Mouse (Mus musculus) CD4-positive, CD25-positive, alpha-beta regulatory T cell (primary cell): ENCODE results near the gene C1qb. TPM values are rescaled to one million over a fixed set of nuclear protein-coding genes. Genes with fewer than 3 reads are reported as not detected.

Experiments
- polyA plus RNA-seq: library from polyadenylated mRNA; unstranded; fragments of 100-300 nt; shearing (Covaris generic); gene quantifications from one replicate; pipeline ENCODE4 v1.2.1, GENCODE M21; 2017

C1qb gene
- polyA plus RNA-seq = 6.3 TPM

DNA sequence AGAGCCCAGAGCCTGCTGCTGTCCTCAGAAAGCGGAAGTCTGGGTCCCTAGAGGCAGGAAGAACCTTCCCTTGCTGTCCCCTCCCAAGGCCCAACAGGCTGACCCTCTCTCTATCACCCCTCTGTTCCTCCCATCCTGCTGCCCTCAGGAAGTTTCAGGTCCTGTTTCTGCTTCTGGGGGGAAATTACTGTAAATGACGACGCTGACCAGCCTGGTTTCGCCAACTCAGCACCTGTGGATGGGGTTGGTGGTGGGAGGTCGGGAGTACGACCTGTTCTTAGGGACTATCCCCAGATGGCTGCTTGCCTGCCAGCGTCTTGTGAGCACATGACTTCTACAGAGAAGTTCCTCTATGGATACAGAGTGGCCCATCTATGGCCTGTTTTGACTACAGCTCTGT, at the start of gene C1qb:
C1qb (minus strand) TSS at position 87 of the 400 bp plus-strand sequence.

DNA sequence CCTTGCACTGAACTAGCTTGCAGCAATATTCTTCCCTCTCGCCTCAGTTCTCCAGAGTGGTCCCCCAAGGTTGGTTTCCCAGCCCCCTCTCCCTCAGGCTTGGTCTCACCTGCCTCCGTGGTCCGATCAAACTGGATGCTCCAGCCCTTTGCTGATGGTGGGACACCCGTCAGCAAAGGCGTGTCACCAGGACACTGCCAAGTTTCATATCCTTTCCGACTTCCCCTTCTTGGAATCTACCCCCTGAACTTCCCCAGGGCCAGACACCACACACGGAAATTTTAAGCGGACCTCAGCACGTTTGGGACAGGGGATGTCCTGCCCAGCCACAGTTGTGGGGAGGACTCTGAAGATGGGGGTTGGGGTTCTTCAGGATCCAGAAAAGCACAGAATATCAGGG, 12.7 kb upstream of the C1qb start, which contains the start of gene C1qa:
C1qa (minus strand) TSS at position 167 of the 400 bp plus-strand sequence.

DNA sequence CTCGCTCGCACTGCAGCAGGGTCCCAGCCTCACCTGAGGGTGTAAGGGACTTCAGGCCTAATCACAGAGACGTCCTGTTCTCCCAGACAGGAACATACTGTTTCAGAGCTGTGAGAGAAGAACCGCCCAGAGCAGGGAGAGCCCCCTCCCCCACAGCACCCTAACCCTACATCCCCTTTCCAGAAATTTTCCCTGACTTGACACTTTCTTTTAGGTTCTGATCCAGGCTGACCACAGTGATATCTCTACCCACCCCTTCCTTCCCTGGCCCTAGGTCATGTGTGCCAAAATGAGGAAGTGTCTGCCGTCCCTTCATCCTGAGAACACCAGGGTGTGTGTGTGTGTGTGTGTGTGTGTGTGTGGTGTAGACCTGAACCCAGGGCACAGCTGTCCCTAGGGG, 6.8 kb upstream of the C1qb start, which contains the start of gene C1qc:
C1qc (minus strand) TSS at position 255 of the 400 bp plus-strand sequence.

DNA sequence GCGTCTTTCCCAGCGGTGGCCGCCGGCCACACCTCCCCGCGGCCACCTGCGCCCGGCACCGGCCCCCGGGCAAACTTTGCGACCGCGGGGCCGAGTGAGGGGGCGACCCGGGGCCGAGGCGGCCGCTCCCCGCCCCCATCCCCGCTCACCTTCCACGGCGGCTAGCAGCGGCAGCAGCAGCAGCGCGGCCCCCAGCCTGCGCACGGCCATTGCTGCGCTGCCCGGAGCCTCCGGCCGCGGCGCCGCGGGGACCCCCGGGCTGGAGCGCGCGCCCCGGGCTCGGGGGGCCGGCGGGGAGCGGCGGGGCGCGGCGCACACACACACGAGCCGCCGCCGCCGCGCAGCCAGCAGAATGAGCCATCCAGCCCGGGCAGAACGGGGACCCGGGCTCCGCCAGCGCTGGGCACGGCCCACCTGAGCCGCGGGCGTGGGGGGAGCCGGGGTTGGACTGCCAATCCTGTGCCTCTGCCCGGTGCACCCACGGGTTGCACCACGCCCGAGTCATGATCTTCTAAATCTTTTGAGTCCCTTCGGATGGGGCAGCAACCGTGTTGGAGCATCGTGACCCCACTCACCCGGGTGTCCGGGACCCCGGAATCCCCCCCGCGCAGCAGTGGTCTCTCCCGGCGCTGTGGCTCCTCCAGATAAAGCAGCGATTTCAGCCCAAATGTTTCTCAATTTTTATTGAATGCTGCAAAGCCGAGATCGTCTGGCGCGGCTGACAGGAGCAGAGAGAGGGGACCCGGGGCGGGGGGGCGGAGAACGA, 50.2 kb downstream of the C1qb start, which contains the start of gene Ephb2:
Ephb2 (minus strand) TSS at position 368 of the 766 bp plus-strand sequence.

Other genes starting within 250 kb of the C1qb start
- gene Ephb2, start 50.2 kb downstream of the C1qb start, polyA plus RNA-seq = 0.22 TPM
- gene C1qc, start 6.9 kb upstream of the C1qb start, polyA plus RNA-seq = 5.4 TPM
- 4.6 TPM for gene C1qa, start 12.6 kb upstream of the C1qb start, polyA plus RNA-seq
- not detected for gene Epha8, start 70.6 kb upstream of the C1qb start, polyA plus RNA-seq
- 10.1 TPM for gene Zbtb40, start 162.6 kb upstream of the C1qb start, polyA plus RNA-seq